ENCODE assay signal across 19 mouse cellular contexts in the genomic region with DNA sequence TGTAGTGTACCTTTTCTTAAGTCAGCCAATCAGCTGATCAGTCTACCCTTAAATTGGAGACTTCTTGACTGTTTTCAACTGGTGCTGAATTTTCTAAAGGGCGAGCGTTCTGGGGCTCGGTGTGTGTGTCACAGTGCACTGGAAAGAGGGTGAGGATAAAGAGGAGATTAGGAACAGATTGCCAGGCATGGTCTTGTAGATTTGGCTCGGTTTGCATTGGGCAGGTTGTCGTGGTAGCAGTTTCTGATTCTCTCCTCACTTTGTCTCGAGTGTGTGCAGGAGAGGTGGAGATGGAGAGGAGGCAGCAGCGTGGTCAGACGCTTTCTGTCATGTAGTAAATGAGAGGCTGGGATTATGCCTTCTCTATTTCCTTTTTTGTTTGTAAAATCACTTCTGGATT.
"Had no signal": no experiment of that assay in that cellular context is flagged by ENCODE, and none has a peak within 500 bp of the region (broad histone marks: within the 10 kb centered on the region; RNA-seq: fewer than 3 reads in every experiment).

No protein-coding gene starts in this region.

- H3K4me1 ChIP-seq: stomach, embryonic 15.5 days had no signal

- H3K27me3 ChIP-seq: limb, embryonic 13.5 days; midbrain, embryonic 13.5 days; neural tube, embryonic 13.5 days; stomach, embryonic 15.5 days had no signal

- DNase-seq: kidney, adult 2 months; kidney, postnatal 25 days; liver; liver, postnatal 0 days; lung, embryonic 14.5 days; retina, postnatal 1 day; right cerebral cortex, postnatal 25 days; spleen, adult 18-20 months; thymus, postnatal 25 days had no signal

- H3K4me3 ChIP-seq: limb, embryonic 10.5 days; limb, embryonic 13.5 days; midbrain, embryonic 13.5 days; myocyte; neural tube, embryonic 13.5 days; stomach, embryonic 15.5 days had no signal

- H3K36me3 ChIP-seq: limb, embryonic 10.5 days; limb, embryonic 13.5 days; midbrain, embryonic 13.5 days; neural tube, embryonic 13.5 days; stomach, embryonic 15.5 days had no signal

- H3K4me2 ChIP-seq: limb, embryonic 13.5 days; lung, embryonic 14.5 days; midbrain, embryonic 13.5 days; neural tube, embryonic 13.5 days; stomach, embryonic 15.5 days had no signal

- H3K9ac ChIP-seq: limb, embryonic 13.5 days; liver, embryonic 14.5 days; liver, postnatal 0 days; lung, embryonic 14.5 days; midbrain, embryonic 13.5 days; neural tube, embryonic 13.5 days; stomach, embryonic 15.5 days had no signal

- H3K9me3 ChIP-seq: limb, embryonic 10.5 days; limb, embryonic 13.5 days; midbrain, embryonic 13.5 days; neural tube, embryonic 13.5 days; stomach, embryonic 15.5 days had no signal

- ATAC-seq: liver, postnatal 0 days; lung, postnatal 0 days; midbrain, embryonic 13.5 days had no signal

- H3K27ac ChIP-seq: kidney, postnatal 0 days; limb, embryonic 10.5 days; limb, embryonic 13.5 days; liver, embryonic 14.5 days; macrophage; midbrain, embryonic 13.5 days; neural tube, embryonic 13.5 days; stomach, embryonic 15.5 days had no signal
